Mouse (Mus musculus) testis, adult 2 months (tissue): ENCODE data around the gene Smyd5.

Source experiments
- CTCF ChIP-seq: fragments of 200-500 bp; IDR thresholded peaks from 2 replicates; pipeline ENCODE4 v1.5.1; 2012; ENCODE audit warnings: low read depth, mild to moderate bottlenecking, inconsistent platforms, low read length, moderate library complexity; ENCODE audit not compliant: control insufficient read depth, insufficient read depth, insufficient replicate concordance
- POLR2A ChIP-seq: fragments of 200-500 bp; IDR thresholded peaks from 2 replicates; pipeline ENCODE4 v1.6.1; 2012; ENCODE audit warnings: low read depth, mild to moderate bottlenecking, inconsistent platforms, low read length, moderate library complexity; ENCODE audit not compliant: control insufficient read depth

DNA sequence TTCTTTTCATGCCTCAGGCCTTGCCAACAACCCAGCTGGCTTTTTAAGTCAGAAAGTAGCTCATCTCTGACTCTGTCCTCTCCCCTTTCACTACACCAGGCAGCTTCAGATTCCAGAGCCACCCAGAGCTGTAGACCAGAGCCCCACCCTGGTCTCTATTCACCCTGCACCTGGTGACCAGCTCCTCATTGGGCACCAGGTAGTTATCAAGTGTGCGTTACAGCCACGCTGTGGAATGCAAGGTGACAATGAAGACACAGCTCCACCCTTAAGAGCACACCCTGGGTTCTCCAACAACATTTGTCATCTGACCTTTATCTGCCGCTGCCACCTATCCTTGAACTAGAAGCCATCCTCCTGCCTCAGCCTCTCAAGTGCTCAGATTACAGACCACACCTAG, 43.8 kb downstream of the Smyd5 start:
- TF ChIP-seq CTCF, result no peak
- TF ChIP-seq POLR2A, result no peak
